Mouse (Mus musculus) hindbrain, embryonic 15.5 days (tissue): ENCODE measurements at regions not wholly inside any gene's neighbourhood (a gene's known extent, or its start where the extent isn't known, plus 50 kb on each side); places are given as distances from the start of the nearest gene placed in this dataset.

Experiments
- ATAC-seq: fragments of 200-750 bp; cut with Nextera tagmentation; 2 replicates; pipeline ENCODE4 v1.8.0; 2017; ENCODE audit warnings: low read depth, moderate number of reproducible peaks, moderate TSS enrichment; ENCODE audit not compliant: low FRiP score
- H3K27ac ChIP-seq: fragments of 300-500 bp; sonication (generic); replicated peaks from 2 replicates; pipeline ENCODE4 v1.5.1; 2015; ENCODE audit warnings: mild to moderate bottlenecking, inconsistent platforms
- H3K27me3 ChIP-seq: fragments of 300-500 bp; sonication (generic); 2 replicates; pipeline ENCODE4 v1.6.1; 2015; ENCODE audit warnings: control low read depth, inconsistent platforms
- H3K36me3 ChIP-seq: fragments of 300-500 bp; sonication (generic); 2 replicates; pipeline ENCODE4 v1.6.1; 2015; ENCODE audit warnings: control low read depth, inconsistent platforms
- H3K4me1 ChIP-seq: fragments of 300-500 bp; sonication (generic); replicated peaks from 2 replicates; pipeline ENCODE4 v1.6.1; 2015; ENCODE audit warnings: control low read depth, inconsistent platforms
- H3K4me2 ChIP-seq: fragments of 300-500 bp; sonication (generic); 2 replicates; pipeline ENCODE4 v1.6.1; 2015; ENCODE audit warnings: moderate library complexity, mild to moderate bottlenecking, inconsistent platforms
- H3K4me3 ChIP-seq: fragments of 300-500 bp; sonication (generic); 2 replicates; pipeline ENCODE4 v1.5.1; 2015; ENCODE audit warnings: mild to moderate bottlenecking, inconsistent platforms
- H3K9ac ChIP-seq: fragments of 300-500 bp; sonication (generic); 2 replicates; pipeline ENCODE4 v1.6.1; 2015; ENCODE audit warnings: inconsistent platforms
- H3K9me3 ChIP-seq: fragments of 300-500 bp; sonication (generic); 2 replicates; pipeline ENCODE4 v1.6.1; 2016; ENCODE audit warnings: control low read depth, inconsistent platforms
- WGBS: fragments of 180-500 bp; shearing (Covaris S2); methylation state at CpG from one replicate; pipeline ENCODE4 v1.1.7; 2015; 5-methylcytosine and 5-hydroxymethylcytosine counted together

GRCm38 (mm10) chr5:42364116-42364515, 296.4 kb downstream of the Gm16223 start:
- Histone ChIP-seq H3K4me2 (no peak overlapping the region), H3K27me3 (no peaks in the 10 kb centered on the region), H3K9me3 (no peaks in the 10 kb centered on the region), H3K27ac (no peak overlapping the region), H3K9ac (no peak overlapping the region), H3K4me3 (no peak overlapping the region), H3K4me1 (no peaks in the 10 kb centered on the region), H3K36me3 (no peaks in the 10 kb centered on the region)
- no peak for ATAC-seq
- 83% methylated on average over 4 of the region's 4 CpGs for WGBS

- Histone ChIP-seq H3K4me2 (no peak overlapping the region), H3K27me3 (no peaks in the 10 kb centered on the region), H3K9ac (no peak overlapping the region), H3K36me3 (no peaks in the 10 kb centered on the region), H3K27ac (no peak overlapping the region), H3K4me3 (no peak overlapping the region), H3K4me1 (no peaks in the 10 kb centered on the region), H3K9me3 (no peaks in the 10 kb centered on the region)
- WGBS = 79% methylated on average over 1 of the region's 1 CpGs
- no peak for ATAC-seq
These were observed 320.2 kb downstream of the Gm16223 start for GRCm38 (mm10) chr5:42387959-42388358.

GRCm38 (mm10) chr5:42396695-42397094, 328.9 kb downstream of the Gm16223 start:
- Histone ChIP-seq H3K9ac (no peak overlapping the region), H3K4me2 (no peak overlapping the region), H3K27me3 (no peaks in the 10 kb centered on the region), H3K4me1 (no peaks in the 10 kb centered on the region), H3K27ac (no peak overlapping the region), H3K9me3 (no peaks in the 10 kb centered on the region), H3K4me3 (no peak overlapping the region), H3K36me3 (no peaks in the 10 kb centered on the region)
- ATAC-seq = no peak

- ATAC-seq = no peak
- Histone ChIP-seq H3K27ac (no peak overlapping the region), H3K27me3 (no peaks in the 10 kb centered on the region), H3K4me1 (no peaks in the 10 kb centered on the region), H3K4me3 (no peak overlapping the region), H3K36me3 (no peaks in the 10 kb centered on the region), H3K9me3 (no peaks in the 10 kb centered on the region), H3K9ac (no peak overlapping the region), H3K4me2 (no peak overlapping the region)
These were observed 342.2 kb downstream of the Gm16223 start for GRCm38 (mm10) chr5:42409981-42410380.

- H3K4me2 ChIP-seq = no peak overlapping the region
- no peaks in the 10 kb centered on the region for H3K36me3 ChIP-seq
- no peak overlapping the region for H3K4me3 ChIP-seq
- no peak overlapping the region for H3K27ac ChIP-seq
- H3K27me3 ChIP-seq = no peaks in the 10 kb centered on the region
- 13% methylated on average over 1 of the region's 1 CpGs for WGBS
- no peak for ATAC-seq
- H3K4me1 ChIP-seq = no peaks in the 10 kb centered on the region
- no peaks in the 10 kb centered on the region for H3K9me3 ChIP-seq
- no peak overlapping the region for H3K9ac ChIP-seq
These were observed 344.5 kb downstream of the Gm16223 start for GRCm38 (mm10) chr5:42412296-42412695.

- ATAC-seq = no peak
- 68% methylated on average over 3 of the region's 3 CpGs for WGBS
These were observed 358.1 kb downstream of the Gm16223 start for GRCm38 (mm10) chr5:42425902-42426301.

GRCm38 (mm10) chr5:42433147-42433546, 365.4 kb downstream of the Gm16223 start:
- Histone ChIP-seq H3K4me2 (no peak overlapping the region), H3K36me3 (no peaks in the 10 kb centered on the region), H3K9me3 (no peaks in the 10 kb centered on the region), H3K4me3 (no peak overlapping the region), H3K27me3 (no peaks in the 10 kb centered on the region), H3K9ac (no peak overlapping the region), H3K4me1 (no peaks in the 10 kb centered on the region), H3K27ac (0 out of 2 replicates have a peak overlapping the region, but pooled peaks have one; percentile 14)
- ATAC-seq = no peak
- 81% methylated on average over 3 of the region's 3 CpGs for WGBS

More at GRCm38 (mm10) chr5:42425902-42426301, 358.1 kb downstream of the Gm16223 start:
- H3K4me2 ChIP-seq = no peak overlapping the region
- no peaks in the 10 kb centered on the region for H3K36me3 ChIP-seq
- no peaks in the 10 kb centered on the region for H3K27me3 ChIP-seq
- no peaks in the 10 kb centered on the region for H3K9me3 ChIP-seq
- no peak overlapping the region for H3K9ac ChIP-seq
- no peak overlapping the region for H3K27ac ChIP-seq
- H3K4me3 ChIP-seq = no peak overlapping the region
- H3K4me1 ChIP-seq = no peaks in the 10 kb centered on the region

- Histone ChIP-seq H3K4me2 (no peak overlapping the region), H3K36me3 (no peaks in the 10 kb centered on the region), H3K9ac (no peak overlapping the region), H3K27ac (no peak overlapping the region), H3K4me1 (no peaks in the 10 kb centered on the region), H3K4me3 (no peak overlapping the region), H3K9me3 (no peaks in the 10 kb centered on the region), H3K27me3 (no peaks in the 10 kb centered on the region)
- WGBS = 82% methylated on average over 2 of the region's 2 CpGs
- ATAC-seq = no peak
These were observed 380.9 kb downstream of the Gm16223 start for GRCm38 (mm10) chr5:42448644-42449043.

- Histone ChIP-seq H3K36me3 (no peaks in the 10 kb centered on the region), H3K4me1 (no peaks in the 10 kb centered on the region), H3K9ac (no peak overlapping the region), H3K27me3 (no peaks in the 10 kb centered on the region), H3K4me3 (no peak overlapping the region), H3K9me3 (no peaks in the 10 kb centered on the region), H3K27ac (no peak overlapping the region), H3K4me2 (no peak overlapping the region)
- no peak for ATAC-seq
- WGBS = 66% methylated on average over 2 of the region's 2 CpGs
These were observed 381.8 kb downstream of the Gm16223 start for GRCm38 (mm10) chr5:42449581-42449980.

- Histone ChIP-seq H3K4me3 (no peak overlapping the region), H3K9ac (no peak overlapping the region), H3K27me3 (no peaks in the 10 kb centered on the region), H3K4me2 (no peak overlapping the region), H3K36me3 (no peaks in the 10 kb centered on the region), H3K9me3 (no peaks in the 10 kb centered on the region), H3K4me1 (no peaks in the 10 kb centered on the region), H3K27ac (no peak overlapping the region)
- no peak for ATAC-seq
- WGBS = 81% methylated on average over 3 of the region's 3 CpGs
These were observed 385.9 kb downstream of the Gm16223 start for GRCm38 (mm10) chr5:42453707-42454106.

GRCm38 (mm10) chr5:42461195-42461594, 393.4 kb downstream of the Gm16223 start:
- no peak overlapping the region for H3K27ac ChIP-seq
- 69% methylated on average over 1 of the region's 1 CpGs for WGBS
- ATAC-seq = no peak
- no peaks in the 10 kb centered on the region for H3K9me3 ChIP-seq
- no peaks in the 10 kb centered on the region for H3K4me1 ChIP-seq
- no peak overlapping the region for H3K4me3 ChIP-seq
- H3K9ac ChIP-seq = no peak overlapping the region
- no peaks in the 10 kb centered on the region for H3K36me3 ChIP-seq
- H3K27me3 ChIP-seq = no peaks in the 10 kb centered on the region
- no peak overlapping the region for H3K4me2 ChIP-seq

GRCm38 (mm10) chr5:42464814-42465213, 397.1 kb downstream of the Gm16223 start:
- H3K9me3 ChIP-seq = no peaks in the 10 kb centered on the region
- no peak overlapping the region for H3K27ac ChIP-seq
- no peaks in the 10 kb centered on the region for H3K27me3 ChIP-seq
- H3K4me3 ChIP-seq = no peak overlapping the region
- no peak overlapping the region for H3K4me2 ChIP-seq
- H3K4me1 ChIP-seq = no peaks in the 10 kb centered on the region
- H3K9ac ChIP-seq = no peak overlapping the region
- H3K36me3 ChIP-seq = no peaks in the 10 kb centered on the region
- ATAC-seq = no peak

- Histone ChIP-seq H3K4me1 (no peaks in the 10 kb centered on the region), H3K4me2 (no peak overlapping the region), H3K4me3 (no peak overlapping the region), H3K36me3 (no peaks in the 10 kb centered on the region), H3K27ac (no peak overlapping the region), H3K9me3 (no peaks in the 10 kb centered on the region), H3K9ac (no peak overlapping the region), H3K27me3 (no peaks in the 10 kb centered on the region)
- no peak for ATAC-seq
- 82% methylated on average over 4 of the region's 4 CpGs for WGBS
These were observed 405.7 kb downstream of the Gm16223 start for GRCm38 (mm10) chr5:42473493-42473892.
